Mouse (Mus musculus): ENCODE results near the gene Arsb.

Gene Arsb

DNA sequence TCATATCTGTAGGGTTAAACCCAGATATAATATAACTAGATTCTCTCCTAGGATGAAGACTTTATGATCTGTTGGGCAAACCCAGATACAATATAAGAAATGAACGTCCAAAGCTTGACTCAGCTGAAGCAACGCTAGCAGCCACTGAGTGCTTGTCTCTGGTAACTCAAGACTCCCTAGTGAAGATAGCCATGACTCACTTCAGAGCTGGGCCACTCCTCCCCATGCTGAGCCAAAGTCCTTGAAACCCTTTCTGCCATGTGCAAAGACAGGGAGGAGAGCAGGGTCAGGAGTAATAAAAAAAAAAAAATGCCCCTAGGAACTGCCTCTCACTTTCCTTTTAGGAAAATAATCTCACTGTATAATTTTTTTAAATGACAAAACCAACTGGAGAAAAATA is 68.7 kb downstream of the Arsb start:
- no peak for ATAC-seq (ENCODE audit: low TSS enrichment)

DNA sequence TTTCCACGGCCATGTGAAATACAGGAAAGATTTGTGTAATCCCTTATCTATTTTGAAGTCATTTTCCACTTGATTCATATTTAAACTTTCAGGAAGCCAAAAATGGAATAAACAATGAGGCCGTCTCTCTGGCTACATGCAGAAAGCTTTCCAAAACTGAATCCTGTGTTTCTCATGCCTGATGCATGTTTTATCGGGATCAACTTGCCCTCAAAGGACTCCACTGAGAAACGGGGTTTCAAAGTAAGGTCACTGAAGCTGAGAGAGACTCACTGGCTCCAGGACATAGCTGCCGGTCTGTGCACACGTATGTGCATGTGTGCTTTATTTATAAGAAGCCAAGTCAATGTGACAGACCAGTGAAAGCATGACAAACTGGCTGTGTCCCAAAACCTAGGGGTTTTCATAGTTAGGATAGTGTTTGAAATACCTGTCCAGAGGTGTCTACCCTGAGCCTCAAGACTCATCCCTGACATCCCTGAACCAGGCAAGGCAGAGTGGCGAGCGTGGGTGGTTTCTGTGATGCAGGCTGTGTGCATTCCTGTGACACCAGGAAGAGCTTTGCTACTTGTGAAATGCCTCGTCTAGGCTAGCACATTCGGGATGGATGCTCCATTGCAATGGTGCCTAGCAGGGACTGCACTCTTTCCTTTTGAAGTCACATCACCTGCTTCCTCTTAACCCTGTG is 75.5 kb downstream of the Arsb start:
- peak; percentile 58 for ATAC-seq (ENCODE audit: low TSS enrichment)

DNA sequence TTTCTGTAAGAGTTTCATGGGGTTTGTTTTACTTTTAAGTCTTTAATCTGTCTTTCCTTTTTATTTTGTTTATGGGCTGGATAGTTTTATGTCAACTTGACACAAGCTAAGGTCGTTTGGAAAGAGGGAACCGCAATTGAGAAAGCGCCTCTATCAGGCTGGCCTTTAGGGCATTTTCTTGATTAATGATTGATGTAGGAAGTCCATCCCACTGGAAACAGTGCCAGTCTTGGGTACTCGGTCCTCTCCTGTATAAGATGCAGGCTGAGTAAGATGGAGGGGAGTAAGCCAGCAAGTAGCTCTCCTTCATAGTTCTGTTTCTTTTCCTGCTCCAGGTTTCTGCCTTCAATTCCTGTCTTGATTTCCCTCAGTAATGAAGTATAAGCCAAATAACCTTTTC is 76.2 kb downstream of the Arsb start:
- no peak for ATAC-seq (ENCODE audit: low TSS enrichment)

DNA sequence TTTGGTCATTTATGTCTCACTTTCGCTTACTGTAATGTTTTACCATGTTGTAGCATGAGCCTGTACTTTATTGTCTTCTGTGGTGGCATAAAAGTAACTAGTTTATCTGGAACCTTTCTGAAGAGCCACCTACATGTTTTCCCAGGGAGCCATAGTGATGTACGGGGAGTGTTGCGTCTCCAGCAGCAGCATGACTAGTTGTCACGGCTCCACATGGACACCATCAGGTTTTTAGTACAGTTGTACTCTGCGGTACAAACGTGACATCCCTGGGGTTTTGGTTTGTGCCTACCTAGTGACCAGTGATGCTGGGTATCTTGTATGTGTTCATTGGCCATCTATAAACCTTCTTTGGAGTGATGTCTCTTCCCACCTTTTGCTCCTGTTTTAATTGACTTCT is 77.2 kb downstream of the Arsb start:
- ATAC-seq (ENCODE audit: low TSS enrichment), result peak; percentile 55; the same call in 1 of the 2 replicates

DNA sequence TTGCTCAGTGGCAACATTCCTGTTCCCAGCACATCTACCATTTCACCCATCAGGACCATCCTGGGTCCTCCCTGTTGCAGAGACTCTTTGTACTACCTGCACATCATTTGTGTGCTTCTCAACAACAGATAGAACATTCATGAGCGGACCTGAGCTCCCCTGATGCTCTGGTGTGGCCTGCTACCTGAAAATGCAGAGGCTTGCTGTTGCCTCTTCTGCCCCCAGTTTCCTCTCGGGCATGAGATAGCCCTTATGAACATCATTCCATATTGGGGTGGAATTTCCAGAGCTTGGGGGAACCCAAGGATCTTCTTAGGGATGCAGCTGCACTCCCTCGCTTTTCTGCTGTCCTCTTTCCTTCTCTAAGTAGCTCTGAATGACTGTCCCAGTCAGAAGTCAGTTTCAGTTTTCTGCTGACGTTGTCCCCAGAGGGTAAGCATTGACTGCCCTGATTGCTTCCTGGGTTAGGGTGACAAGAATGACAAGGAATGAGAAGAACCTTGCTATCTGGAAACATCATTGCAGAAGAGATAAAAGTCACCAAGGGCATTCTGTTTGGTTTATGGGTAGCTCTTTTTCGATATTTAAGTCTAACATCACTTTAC is 78.4 kb downstream of the Arsb start:
- no peak for ATAC-seq (ENCODE audit: low TSS enrichment)

DNA sequence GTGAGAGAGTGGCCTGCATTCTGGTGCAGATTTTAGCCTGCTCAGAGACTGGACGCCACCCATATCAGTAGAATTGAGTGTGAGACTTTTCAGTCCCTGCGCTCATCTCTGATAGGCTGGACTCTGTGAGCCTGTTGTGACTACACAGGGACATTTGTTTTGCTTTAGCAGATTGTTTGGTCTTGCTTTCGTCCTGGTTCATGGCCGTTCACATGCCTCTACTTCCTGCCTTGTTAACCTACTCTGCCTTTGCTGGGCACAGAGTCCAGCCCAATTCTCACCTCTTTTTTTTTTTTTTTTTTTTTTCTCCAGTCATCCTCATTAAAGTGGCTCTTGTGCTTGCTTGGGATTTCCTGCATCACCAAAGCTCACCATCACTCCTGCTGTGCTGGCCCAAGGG is 79.2 kb downstream of the Arsb start:
- no peak for ATAC-seq (ENCODE audit: low TSS enrichment)

DNA sequence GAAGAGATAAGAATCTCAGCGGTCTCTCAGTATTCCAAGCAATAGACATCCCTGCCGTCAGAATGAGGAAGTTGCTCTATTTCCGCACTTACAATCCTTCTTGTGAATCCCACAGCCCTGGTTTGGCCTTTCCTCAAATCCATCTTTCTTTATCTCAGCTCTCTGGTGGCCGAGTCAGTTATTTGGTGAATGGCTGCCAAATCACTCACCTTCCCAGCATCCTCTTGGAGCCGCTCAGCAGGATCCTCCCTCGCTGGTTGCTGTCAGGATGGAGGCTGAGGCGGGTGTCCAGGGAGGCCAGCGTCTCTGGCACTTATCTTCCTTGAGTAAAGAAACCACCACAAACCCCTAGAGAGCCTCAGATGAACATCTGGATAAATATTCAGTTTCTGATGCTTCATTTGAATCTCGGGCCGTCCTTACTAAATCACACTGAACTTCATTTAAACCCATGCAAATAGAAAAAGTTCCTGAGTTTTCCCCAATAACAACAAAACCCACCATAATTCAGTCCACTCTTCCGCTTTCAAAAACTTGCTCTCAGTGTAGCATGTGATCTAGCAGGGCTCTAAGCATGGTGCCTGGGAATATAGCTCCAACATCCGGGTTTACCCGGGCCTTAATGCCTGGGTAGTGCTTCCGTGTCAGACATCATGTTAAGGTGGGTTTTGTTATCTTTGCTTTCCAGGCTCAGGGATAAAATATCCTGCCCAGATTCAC is 81.1 kb downstream of the Arsb start:
- no peak for ATAC-seq (ENCODE audit: low TSS enrichment)

DNA sequence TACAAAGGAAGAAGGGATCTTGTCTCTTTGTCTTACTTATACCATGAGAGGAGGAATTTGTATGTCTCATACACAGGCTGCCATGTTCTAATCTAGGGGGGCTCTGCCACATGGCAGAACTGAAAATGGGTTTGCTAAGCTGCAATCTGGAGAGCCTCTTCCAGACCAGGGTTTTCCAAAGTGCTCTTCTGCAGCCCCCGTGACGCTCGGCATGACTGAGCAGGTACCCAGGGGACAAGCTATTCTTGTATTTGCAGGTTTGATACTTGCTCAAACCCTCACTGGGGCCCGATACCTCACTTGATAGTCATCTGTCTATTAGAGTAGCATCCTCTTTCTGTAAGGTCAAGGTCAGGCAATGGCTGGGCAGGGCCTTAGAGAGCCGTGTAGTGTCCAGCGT is 82.3 kb downstream of the Arsb start:
- ATAC-seq (ENCODE audit: low TSS enrichment), result no peak

DNA sequence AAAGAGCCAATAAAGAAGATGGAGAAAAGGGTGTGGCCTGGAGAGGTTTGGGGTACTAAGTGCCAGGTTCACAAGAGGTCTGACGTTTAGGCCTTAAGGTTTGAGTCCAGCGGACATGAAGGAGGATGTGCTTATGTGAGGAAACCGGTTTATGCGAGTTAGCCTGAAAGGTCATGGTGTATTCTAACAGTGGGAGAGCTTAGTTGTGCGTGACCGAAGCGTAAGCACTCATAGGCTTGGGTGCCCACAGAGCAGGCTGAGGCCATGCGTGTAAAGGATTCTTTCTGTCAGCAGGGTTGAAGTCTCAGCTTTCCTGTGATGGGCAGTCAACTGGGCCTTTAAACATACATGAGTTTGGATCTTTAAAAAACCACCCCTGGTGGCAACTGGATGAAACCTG is 82.9 kb downstream of the Arsb start:
- no peak for ATAC-seq (ENCODE audit: low TSS enrichment)

DNA sequence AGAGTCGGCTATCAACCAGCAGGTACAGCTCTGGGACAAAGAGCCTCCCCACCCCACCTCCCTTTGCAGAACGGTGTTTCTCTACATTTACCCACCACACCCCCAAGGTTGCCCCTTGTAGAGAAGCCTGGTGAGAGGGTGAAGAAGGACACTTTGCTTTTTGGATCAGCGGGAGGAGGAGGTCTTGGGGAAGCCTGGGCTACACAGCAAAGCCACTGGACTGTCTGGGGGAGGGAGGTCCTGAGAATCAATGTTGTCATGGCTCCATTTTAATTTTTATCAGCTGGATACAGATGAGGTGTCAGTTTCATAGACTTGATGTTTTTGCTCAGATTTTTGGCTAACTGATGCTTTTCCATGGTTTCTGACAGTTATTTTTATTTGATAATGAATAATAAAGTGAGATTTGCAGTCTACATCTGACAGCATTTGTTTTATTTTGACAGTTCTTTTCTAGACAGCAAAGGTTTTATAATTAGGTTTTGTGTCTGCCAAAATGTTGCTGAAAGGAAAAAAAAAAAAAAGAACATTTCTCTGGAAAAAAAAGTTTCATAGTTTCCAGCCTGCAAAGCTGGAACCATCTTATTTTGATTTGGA is 83.6 kb downstream of the Arsb start:
- no peak for ATAC-seq (ENCODE audit: low TSS enrichment)

DNA sequence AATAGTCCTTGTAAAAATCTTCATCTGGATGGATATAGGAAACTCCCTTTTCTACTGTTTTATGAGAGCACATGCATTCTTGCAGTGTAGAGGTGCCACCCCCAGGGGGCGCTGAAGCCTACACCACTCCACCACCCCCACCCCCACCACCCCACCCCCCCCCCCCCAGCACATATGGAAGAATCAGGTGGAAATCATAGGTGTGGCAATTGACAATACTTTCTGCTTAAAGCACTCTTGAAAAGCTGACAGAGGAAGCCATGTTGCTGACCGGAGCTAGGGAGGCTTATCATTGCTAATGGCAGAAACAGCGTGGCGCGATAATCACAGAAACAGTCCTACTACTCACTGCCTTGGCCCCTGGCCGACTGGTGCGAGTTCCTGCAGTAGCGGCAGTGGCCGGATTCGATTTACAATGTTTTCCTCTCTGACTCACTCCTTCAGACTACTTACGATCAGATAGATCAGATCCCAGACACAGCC is 84.3 kb downstream of the Arsb start:
- no peak for ATAC-seq (ENCODE audit: low TSS enrichment)

DNA sequence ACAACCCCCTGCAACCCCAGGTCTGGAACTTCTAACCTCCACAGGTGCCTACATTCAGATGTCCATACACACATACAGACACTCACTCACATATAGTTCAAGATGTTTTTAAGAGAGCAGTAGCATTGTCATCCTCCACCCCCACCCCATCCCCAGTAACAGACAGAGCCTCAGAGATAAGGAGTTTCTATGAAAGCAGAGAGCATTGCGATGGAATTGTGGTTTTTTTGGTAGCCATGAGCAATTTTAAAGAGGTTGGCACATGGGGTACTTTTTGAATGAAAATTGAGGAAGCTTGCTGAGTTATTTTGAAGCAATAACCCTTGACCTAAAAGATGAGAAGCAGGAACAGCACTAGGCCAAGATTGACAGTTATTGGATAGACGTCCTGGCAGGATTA is 89.8 kb downstream of the Arsb start:
- ATAC-seq (ENCODE audit: low TSS enrichment), result no peak

DNA sequence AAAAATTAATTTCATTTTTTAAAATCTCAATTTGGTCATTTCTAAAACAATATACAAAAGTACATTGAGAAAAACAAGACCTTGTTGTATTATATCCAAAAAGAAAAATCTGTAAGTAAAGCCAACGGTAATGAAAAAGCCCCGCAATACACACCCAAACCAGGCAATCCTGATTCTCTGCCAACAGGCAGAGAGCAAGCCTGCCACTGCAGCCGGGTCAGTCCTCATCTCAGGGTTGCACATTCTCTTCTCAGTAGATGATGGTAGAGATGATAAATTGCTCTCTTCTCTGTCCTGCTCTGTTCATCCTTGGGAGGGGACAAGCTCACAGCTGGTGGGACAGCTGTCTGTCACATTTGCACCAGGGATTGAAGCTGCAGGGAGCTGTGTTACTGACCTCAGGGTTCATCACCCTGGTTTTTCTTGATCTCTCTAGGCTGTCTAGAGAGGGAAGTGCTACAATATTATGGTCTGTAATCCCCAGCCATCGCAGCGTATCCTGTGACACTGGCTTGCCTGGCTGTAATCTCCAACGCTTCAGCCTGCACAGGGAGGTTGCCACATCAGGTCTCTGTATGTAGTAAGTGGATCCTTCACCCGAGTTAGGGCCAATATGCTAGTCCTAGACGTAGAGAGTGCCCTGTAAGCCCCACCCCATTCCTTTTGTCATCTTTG is 92.8 kb downstream of the Arsb start:
- no peak for ATAC-seq (ENCODE audit: low TSS enrichment)

DNA sequence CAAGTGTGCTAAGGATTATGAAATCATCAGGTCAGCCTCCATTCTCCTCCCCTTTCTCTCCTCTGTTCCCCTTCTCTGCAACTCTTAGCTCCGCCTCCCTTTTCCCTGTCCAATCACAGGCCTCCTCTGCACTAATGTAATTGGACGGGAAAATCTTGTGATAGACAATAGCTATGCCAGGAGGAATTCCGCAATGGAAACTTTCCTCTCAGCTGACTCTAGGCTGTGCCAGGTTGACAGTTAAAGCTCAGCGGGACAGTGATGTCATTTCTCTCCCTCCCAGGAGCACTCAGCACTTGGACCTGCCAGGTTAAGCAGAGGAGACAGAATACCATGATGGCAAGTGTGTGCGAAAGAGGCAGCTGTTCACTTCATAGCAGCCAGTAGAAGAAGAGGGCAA is 95.2 kb downstream of the Arsb start:
- ATAC-seq (ENCODE audit: low TSS enrichment), result no peak

DNA sequence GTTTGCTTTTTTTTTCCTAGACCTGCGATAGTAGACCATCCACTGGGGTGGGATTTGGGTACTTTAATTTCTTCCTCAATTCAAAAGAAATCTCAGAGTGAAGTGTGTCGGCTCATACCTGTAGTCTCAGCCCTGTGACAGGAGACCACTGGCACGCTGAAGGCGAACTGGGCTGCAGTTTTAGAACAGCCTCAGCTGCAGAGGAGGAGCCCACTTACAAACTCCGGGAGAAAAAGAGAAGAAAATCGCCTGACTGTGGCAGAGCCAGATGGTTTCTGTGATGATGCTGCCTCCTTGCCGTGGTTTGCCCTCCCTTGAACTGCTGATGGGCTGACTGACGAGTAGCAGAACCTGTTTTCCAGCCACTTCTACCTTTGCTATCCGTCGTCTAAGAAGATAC is 100.3 kb downstream of the Arsb start:
- peak; percentile 96 for ATAC-seq (ENCODE audit: low TSS enrichment)

DNA sequence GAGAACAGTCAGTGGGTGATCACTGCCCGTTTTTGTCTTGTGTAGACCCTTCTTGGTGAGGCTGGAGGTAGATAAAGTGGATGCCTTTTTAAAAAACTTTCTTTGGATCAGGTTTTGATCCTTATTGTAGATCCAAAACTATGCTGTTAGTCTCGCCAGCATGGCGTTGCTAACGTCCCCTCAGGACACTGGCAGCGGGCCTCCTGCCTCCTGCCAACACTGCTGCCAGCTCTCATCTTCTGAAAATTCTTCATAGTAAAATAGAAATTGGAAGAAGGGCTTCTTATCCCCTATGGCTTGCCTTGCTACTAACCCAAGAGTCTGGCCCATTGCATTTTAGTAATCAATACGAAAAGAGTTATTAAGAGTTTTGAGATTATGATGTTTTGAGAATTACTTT is 101.2 kb downstream of the Arsb start:
- no peak for ATAC-seq (ENCODE audit: low TSS enrichment)

DNA sequence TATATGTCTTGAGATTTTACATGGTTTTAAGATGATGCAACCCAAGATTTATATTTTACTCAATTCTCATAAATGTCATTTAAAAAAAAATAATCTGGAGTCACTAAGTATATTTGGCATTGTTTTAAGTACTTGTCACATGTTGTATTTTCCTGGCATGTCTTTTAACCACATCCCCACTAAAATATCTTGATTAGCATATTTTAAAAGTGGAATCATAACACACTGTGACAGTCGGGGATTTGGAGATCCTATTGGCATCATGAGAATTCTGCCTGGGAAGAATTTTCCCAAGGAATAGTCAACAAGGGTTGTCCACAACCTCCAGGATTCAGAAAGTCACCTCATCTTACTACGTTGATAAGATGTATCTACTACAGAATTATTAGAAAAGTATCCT is 106.5 kb downstream of the Arsb start:
- no peak for ATAC-seq (ENCODE audit: low TSS enrichment)

DNA sequence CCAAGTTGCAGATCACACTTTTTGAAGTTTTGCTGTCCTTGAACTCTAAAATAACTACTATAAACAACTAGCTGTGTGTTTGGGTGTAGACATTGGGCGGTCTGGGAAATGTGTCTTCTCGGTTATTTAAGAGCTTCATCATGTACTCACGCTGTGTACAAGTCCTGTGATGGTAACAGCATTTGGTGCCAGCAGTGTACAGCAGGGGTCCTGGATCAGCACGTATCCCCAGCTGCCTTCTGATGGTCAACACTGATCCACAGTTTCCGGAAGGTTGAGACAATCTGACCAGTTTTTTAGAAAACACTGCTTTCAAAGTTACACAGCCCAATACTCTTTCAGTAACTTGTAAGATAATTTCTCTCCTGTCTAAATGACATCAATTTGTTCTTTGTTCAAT is 108.0 kb downstream of the Arsb start:
- ATAC-seq (ENCODE audit: low TSS enrichment), result no peak

DNA sequence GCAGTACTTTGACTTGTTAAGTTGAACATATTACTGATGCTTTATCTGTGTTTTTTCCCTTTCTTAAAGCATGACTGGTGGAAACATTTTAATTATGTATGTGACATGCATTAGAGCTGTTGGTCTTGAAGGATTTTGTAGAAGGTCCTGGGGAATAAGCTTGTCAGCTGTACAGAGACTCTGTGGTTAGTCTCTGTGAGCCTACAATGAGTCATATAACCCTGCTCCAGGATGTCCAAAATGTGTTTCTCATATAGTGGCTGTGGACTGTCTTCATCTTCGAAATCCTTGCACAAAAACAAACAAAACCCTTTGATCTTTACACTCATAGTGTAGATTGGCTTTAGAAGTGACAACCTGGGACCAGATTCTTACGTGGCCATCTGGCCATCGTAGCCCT is 110.7 kb downstream of the Arsb start:
- ATAC-seq (ENCODE audit: low TSS enrichment), result no peak

DNA sequence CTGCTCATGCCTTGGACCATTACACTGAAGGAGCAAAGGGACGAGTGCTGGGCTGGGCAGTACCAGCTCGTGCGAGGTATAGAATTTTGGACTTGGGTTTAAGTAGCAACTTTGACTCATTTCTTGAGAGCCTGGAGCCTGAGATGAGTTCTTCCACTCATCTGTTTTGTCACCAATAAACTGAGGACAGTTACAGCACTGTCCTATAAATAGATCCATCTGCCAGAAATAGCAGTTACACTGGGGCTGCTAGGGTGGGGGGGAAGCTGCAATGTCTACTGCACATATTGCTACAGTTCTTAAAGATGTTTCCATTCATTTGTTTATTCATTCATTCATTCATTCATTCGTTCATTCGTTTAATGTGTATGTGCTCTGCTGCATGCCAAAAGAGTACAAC is 115.6 kb downstream of the Arsb start:
- peak; percentile 73 for ATAC-seq (ENCODE audit: low TSS enrichment)

DNA sequence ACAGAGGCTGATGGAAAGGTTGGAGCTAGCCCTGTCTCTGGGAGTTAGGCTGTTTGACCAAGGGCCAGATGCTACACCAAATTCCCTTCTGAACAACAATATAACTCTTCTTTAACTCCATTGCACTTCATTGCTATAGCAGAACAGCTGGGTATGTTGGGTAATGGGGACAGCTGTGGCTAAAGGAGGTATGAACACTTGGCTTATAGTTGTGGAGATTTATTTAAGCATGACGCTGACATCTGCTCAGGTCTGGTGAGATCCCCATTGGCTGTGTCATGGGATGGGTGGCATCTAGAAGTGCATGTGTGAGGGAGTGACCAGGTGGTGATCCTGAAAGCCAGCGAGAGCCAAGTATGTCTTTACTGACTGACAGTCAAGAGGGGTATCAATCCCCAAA is 116.8 kb downstream of the Arsb start:
- ATAC-seq (ENCODE audit: low TSS enrichment), result no peak

DNA sequence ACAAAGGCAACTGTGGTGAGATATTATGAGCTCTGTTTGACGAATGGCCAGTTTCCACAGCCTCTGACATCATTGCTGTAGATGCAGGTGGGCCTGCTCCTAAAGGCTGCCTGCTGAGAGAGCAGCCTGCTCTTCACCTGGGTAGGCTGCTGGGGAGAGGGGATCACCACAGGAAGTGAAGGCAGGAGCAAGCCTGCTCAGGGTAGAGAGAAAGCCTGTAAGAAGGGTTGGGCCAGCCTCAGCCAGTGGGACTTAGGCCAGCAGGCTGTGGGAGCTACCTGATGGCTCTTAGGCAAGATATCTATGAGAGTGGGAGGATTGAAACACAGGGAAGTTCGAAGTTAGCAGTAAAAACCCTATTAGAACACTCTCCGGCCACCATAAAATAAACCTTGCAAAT is 117.5 kb downstream of the Arsb start:
- ATAC-seq (ENCODE audit: low TSS enrichment), result no peak
